Mouse (Mus musculus) 3134 (cell line): ENCODE results near the gene Cacna1a.
A peak's percentile ranks its signal among the peaks of the same experiment; 100 is the strongest.
"Not testable (repeated sequence)": the region's sequence is repeated elsewhere in the genome, so short reads cannot be mapped to it uniquely, and the experiment has no call there.

Experiments used
- DNase-seq: peaks from one replicate; pipeline ENCODE4 v3.0.0-alpha.2; 2011; ENCODE audit warnings: low spot score; ENCODE audit not compliant: insufficient read length; ENCODE audit errors: extremely low read depth

The Cacna1a gene

GRCm38 (mm10) chr8:84656191-84656525 is 267.9 kb downstream of the Cacna1a start:
- no peak for DNase-seq

GRCm38 (mm10) chr8:84656641-84657126 is 268.4 kb downstream of the Cacna1a start:
- DNase-seq, result peak; percentile 85

GRCm38 (mm10) chr8:84657203-84657602 is 269.0 kb downstream of the Cacna1a start:
- DNase-seq, result no peak

- DNase-seq, result no peak
These were observed 269.4 kb downstream of the Cacna1a start for GRCm38 (mm10) chr8:84657680-84658079.

GRCm38 (mm10) chr8:84658951-84659350 is 270.7 kb downstream of the Cacna1a start:
- no peak for DNase-seq

GRCm38 (mm10) chr8:84659936-84660818 is 271.9 kb downstream of the Cacna1a start:
- DNase-seq, result peak; percentile 64

DNA sequence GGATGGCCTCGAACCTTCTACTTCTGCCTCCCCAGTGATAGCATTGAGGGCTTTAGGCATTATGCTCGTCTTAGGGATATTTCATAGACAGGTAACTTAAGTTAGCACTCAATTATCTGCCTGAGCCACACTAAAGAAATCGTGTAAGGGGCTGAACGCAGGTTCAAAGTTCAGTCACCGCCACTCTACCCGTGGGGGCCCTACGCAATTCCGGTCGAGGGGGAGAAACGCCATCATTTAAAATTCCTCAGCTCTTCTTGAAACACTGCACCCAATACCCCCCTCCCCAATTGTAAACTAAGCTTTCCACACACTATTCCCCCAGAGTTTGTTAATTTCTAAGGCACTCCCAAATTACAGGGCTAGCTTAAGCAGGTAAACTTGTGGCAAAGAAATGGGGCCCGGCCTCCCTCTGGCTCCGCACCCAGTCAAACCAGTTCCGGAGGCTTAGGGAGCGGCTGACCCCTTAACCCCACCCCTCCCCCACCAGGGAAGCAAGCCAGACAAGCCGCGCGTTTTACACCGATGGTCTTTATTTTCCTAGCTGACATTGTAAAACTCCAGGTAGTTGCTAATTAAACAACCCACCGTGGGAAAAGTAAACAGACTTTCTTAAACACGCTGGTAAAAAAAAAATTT is 272.7 kb downstream of the Cacna1a start:
- DNase-seq, result no peak

GRCm38 (mm10) chr8:84661458-84661871 is 273.2 kb downstream of the Cacna1a start:
- peak; percentile 91 for DNase-seq

- DNase-seq, result no peak
These were observed 273.8 kb downstream of the Cacna1a start for GRCm38 (mm10) chr8:84661961-84662571.

- DNase-seq, result peak; percentile 87
These were observed 274.4 kb downstream of the Cacna1a start, which contains the start of gene Ier2 for GRCm38 (mm10) chr8:84662581-84663065. TSS of gene Ier2 (minus strand) at chr8:84662852.

DNA sequence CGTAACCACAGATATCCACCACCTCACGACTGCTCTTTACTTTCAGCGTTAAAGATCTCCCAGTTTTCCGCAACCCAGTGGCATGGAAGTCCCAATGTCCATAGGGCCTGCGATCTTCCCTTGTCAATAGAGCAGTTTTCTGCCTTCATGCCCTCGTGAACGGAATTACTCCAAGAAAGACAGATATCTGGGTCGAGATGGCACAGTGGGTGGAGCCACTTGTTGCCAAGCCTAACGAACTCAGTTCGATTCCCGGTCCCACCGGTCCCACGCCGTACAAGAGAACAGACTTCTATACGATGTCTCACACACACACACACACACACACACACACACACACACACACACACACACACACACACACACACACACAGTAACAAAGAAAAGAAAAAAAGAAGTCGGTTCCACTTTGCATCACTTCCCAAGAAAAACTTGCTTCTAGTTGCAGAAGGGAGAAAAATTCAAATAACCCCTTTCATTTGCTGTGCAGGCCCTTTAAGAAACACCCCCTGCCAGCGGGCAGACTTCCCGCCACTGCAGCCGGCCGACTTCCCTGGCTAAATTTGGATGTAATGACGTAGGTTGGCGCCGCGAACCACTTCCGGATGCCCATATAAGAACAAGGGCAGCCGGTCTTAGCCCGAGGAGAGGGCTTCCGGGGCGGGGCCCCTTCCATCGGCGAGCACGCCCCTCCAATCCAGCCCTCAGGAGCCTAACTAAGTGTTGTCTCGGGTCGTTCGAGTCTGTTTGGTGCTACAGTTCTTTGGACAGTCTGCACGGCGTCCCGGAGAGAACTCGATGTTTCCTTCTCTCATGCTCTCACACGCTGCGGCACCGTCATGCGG is 275.5 kb downstream of the Cacna1a start:
- peak; percentile 96 for DNase-seq

- peak; percentile 78 for DNase-seq
These were observed 276.5 kb downstream of the Cacna1a start for GRCm38 (mm10) chr8:84664566-84665384.

DNA sequence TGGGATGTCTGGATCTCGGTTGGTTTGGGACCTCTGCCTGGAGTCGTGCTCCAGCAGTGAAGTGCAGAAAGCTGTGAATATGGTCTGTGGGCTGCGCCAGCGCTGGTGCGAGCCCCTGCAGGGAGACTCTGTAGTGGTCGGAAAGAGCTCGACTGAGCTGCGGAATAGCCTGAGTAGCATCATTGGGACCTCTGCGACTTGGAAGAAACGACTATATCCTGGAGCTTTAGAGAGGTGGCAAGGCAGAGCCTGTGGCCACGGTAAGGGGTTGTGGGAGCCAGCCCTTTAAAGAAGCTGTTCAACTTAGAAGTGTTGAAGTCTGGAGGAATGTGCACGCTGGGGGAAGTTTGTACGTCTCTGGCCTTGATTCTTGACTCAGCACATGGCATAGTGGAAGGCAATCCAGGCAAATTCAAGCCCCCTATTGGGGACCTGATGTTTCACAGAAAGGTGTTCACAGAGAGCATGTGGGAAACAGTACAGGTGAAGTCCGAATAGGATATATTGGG is 277.2 kb downstream of the Cacna1a start:
- DNase-seq, result no peak

DNA sequence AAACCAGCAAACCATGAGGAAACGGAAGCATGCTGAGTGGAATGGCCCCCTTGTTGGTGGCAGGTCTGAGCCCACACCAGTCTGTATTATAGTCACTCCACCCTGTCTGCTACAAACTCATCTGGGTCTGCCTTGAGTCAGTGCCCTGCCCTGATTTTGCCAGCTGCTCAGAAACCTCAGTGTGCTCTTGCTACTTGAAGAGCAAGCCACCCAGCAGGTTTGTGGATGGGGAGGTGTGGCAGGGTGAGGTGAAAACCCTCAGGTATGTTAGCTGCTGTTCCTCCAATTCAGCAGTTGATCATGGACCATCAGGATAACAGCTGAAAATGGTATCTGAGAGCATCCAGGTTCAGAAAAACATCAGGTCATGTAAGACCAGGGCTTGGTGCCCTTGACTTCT is 279.8 kb downstream of the Cacna1a start:
- DNase-seq, result no peak

GRCm38 (mm10) chr8:84668731-84669485 is 280.7 kb downstream of the Cacna1a start:
- DNase-seq, result no peak

- not testable (repeated sequence) for DNase-seq
These were observed 282.2 kb downstream of the Cacna1a start for GRCm38 (mm10) chr8:84670295-84671006.

- DNase-seq, result no peak
These were observed 289.1 kb downstream of the Cacna1a start for GRCm38 (mm10) chr8:84677305-84677704.

- DNase-seq, result no peak
These were observed 293.2 kb downstream of the Cacna1a start for GRCm38 (mm10) chr8:84681476-84681875.
